Mouse (Mus musculus) spleen, adult 2 months (tissue): ENCODE measurements around the gene 2610001J05Rik.

Source experiments
- CTCF ChIP-seq: fragments of 200-500 bp; IDR thresholded peaks from 2 replicates; pipeline ENCODE4 v1.5.1; 2011; ENCODE audit warnings: mild to moderate bottlenecking, inconsistent platforms; ENCODE audit not compliant: insufficient read depth, insufficient read length, insufficient replicate concordance; ENCODE audit errors: extremely low read depth
- POLR2A ChIP-seq: fragments of 200-500 bp; IDR thresholded peaks from 2 replicates; pipeline ENCODE4 v1.6.1; 2011; ENCODE audit warnings: low read depth, low read length, inconsistent platforms

GRCm38 (mm10) chr6:13871625-13871958 lies 274 bp upstream of the 2610001J05Rik start:
- TF ChIP-seq CTCF (no peak), POLR2A (no peak)
